Mouse (Mus musculus) small intestine, adult 2 months (tissue): ENCODE measurements around the gene Igfbp1.

Source experiments
- CTCF ChIP-seq: fragments of 200-500 bp; IDR thresholded peaks from 2 replicates; pipeline ENCODE4 v1.5.1; 2012; ENCODE audit warnings: low read depth, mild to moderate bottlenecking, control low read depth, inconsistent platforms, low read length, moderate library complexity, mixed read lengths; ENCODE audit not compliant: insufficient replicate concordance, insufficient read length; ENCODE audit errors: extremely low read depth
- POLR2A ChIP-seq: fragments of 200-500 bp; IDR thresholded peaks from 2 replicates; pipeline ENCODE4 v1.6.1; 2012; ENCODE audit warnings: low read depth, mild to moderate bottlenecking, control low read depth, inconsistent platforms, low read length, moderate library complexity

DNA sequence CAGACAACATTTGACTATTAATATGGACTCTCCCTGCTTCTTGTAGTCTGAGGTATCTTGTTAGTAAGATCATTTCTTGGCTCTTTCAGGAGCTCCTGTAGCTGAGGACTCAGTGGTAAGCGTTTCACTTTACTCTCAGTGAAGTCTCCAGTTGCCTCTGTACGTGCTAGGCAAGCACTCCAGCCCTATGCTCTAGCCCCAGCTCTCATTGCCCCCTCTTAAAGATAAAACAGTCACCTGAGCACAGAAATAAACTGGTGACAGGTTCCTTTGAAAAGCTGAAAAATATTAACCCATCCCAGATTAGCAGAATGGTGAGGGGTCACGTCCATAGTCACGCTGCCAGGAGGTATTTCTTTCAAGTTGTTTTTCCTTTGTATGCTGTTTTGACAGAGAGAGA, 18.9 kb upstream of the Igfbp1 start:
- TF ChIP-seq CTCF (no peak), POLR2A (no peak)
